ENCODE assay signal across 8 mouse cellular contexts in the genomic region with DNA sequence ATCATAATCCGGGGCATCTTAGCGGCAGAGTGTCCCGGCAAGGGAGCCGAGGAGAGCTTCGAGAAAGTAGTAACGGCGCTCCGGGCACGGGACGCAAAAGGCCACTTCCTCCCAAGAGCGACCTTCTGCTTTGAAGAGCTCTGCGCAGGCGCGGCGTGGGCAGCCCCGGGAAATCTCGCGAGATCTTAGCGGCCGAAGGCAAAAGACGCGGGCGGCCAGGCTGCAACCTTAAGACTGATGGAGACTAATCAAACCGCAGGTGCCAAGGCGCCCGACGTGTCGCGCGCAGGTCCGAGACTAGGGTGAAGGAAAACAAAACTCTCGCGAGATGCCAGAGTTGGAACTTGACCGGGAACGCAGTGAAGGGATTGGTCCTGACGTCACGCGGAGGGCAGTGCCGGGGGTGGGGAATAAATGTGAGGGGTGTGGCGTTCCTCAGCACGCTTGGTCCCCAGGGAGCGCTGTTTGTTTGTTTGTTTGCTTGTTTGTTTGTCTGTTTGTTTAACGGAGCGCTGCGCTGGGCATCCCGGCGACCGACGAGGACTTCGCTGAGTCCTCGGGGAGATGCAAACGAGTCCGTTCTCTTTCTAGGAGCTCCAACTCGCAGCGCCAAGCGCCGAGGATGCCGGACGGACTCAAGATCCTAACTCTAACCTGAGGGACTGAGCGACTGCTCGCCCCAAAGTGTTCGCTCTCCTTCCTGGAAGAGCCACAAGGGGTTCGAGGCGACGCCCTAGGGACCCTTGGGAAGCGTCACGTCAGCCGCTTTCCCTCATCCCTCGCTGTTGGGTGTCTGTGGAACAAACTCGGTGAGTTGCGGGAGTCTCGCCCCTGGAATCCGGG. TPM values are rescaled to one million over a fixed set of nuclear protein-coding genes. Genes with fewer than 3 reads are reported as not detected.
DNase-seq lines count a peak whose midpoint lies in the region; ATAC-seq and TF ChIP-seq lines count a peak whose summit lies in the region.

TSS of gene Cdc5l (minus strand) at position 319 of the 843 bp plus-strand sequence.

- no peak for TF ChIP-seq CTCF in CH12.LX (conservative IDR thresholded peaks at IDR 0.05 in 1 of 2, IDR thresholded peaks at IDR 0.05 in 1 of 2; ENCODE audit: low read depth in 2 of 2, low read length in 2 of 2)

- TF ChIP-seq RAD21 in CH12.LX (IDR thresholded peaks at IDR 0.05; ENCODE audit: low read depth, low read length) = no peak

- peaks cover 3 to 27% of the 10 kb centered on the region in 2 experiments for H3K4me1 ChIP-seq in CH12.LX (ENCODE audit: control insufficient read depth in 1 of 2, insufficient read depth in 2 of 2)
- H3K4me1 ChIP-seq in forebrain, embryonic 11.5 days (replicated peaks; ENCODE audit: control insufficient read depth, insufficient read depth, low read length) = peaks cover 10% of the 10 kb centered on the region
- H3K4me1 ChIP-seq in heart, embryonic 16.5 days (ENCODE audit: control insufficient read depth, insufficient read depth, low read length) = peaks cover 20% of the 10 kb centered on the region
- H3K4me1 ChIP-seq in liver, embryonic 15.5 days (replicated peaks) = peaks cover 28% of the 10 kb centered on the region
- H3K4me1 ChIP-seq in neural tube, embryonic 12.5 days = peaks cover 18% of the 10 kb centered on the region

- ATAC-seq in forebrain, embryonic 11.5 days (replicated peaks; ENCODE audit: low FRiP score) = peak; percentile 98
- ATAC-seq in heart, embryonic 16.5 days (replicated peaks; ENCODE audit: extremely low read depth, insufficient read depth, low FRiP score) = peak; percentile 94
- ATAC-seq in liver, embryonic 15.5 days (ENCODE audit: insufficient read depth) = peak; percentile 94
- ATAC-seq in neural tube, embryonic 12.5 days (ENCODE audit: low FRiP score, low read depth) = peak; percentile 94

- no peaks in the 10 kb centered on the region for H3K27me3 ChIP-seq in CH12.LX (replicated peaks)
- H3K27me3 ChIP-seq in forebrain, embryonic 11.5 days (ENCODE audit: control insufficient read depth, insufficient read depth, low read length) = no peaks in the 10 kb centered on the region
- H3K27me3 ChIP-seq in heart, embryonic 16.5 days (ENCODE audit: control insufficient read depth, insufficient read depth, low read length) = no peaks in the 10 kb centered on the region
- no peaks in the 10 kb centered on the region for H3K27me3 ChIP-seq in liver, embryonic 15.5 days
- no peaks in the 10 kb centered on the region for H3K27me3 ChIP-seq in neural tube, embryonic 12.5 days (replicated peaks)

- WGBS in forebrain, embryonic 11.5 days = under 1% methylated on average over 73 of the region's 73 CpGs
- under 1% methylated on average over 73 of the region's 73 CpGs for WGBS in heart, embryonic 16.5 days
- under 1% methylated on average over 73 of the region's 73 CpGs for WGBS in liver, embryonic 15.5 days (ENCODE audit: insufficient replicate concordance)
- WGBS in neural tube, embryonic 12.5 days = under 1% methylated on average over 73 of the region's 73 CpGs

- peak within 1 kb of the TSS; percentile 87 for H3K27ac ChIP-seq in CH12.LX (ENCODE audit: insufficient read depth, low read depth)
- peak within 1 kb of the TSS; percentile 88 for H3K27ac ChIP-seq in forebrain, embryonic 11.5 days (ENCODE audit: low read depth, low read length)
- H3K27ac ChIP-seq in heart, embryonic 16.5 days (ENCODE audit: low read length) = peak within 1 kb of the TSS; percentile 96
- peak within 1 kb of the TSS; percentile 98 for H3K27ac ChIP-seq in liver, embryonic 15.5 days (replicated peaks)
- peak within 1 kb of the TSS; percentile 86 for H3K27ac ChIP-seq in neural tube, embryonic 12.5 days

- in situ Hi-C loops in CH12.LX (cut with MboI; ENCODE audit: low pct_ligation_motif_present, low pct_unique_long_range_greater_than_20kb, low sequenced_read_pairs) = no loop called here

- TF ChIP-seq POLR2A in CH12.LX (IDR thresholded peaks at IDR 0.05; ENCODE audit: low read depth, low read length) = peak; percentile 99

- DNase-seq in CH12.LX (ENCODE audit: extremely low read depth) = peak; percentile 99
- DNase-seq in c-Kit-positive CD71-positive TER-119-negative erythroid progenitor cells, embryonic 14.5 days (ENCODE audit: low read depth) = peak; percentile 98
- DNase-seq in forebrain, embryonic 11.5 days (ENCODE audit: low spot score) = peak; percentile 97
- peak; percentile 97 to 99 for DNase-seq in kidney, postnatal 36 days
- DNase-seq in telencephalon, adult 2 months (ENCODE audit: low read depth, low spot score) = peak; percentile 97

- peak within 1 kb of the TSS; percentile 72 to 95 (median 87) for H3K4me3 ChIP-seq in CH12.LX (replicated peaks in 1 of 3; ENCODE audit: low read depth in 2 of 3, low read length in 2 of 3, poor library complexity in 1 of 3)
- peak within 1 kb of the TSS; percentile 91 for H3K4me3 ChIP-seq in forebrain, embryonic 11.5 days (ENCODE audit: low read depth, low read length)
- peak within 1 kb of the TSS; percentile 79 for H3K4me3 ChIP-seq in heart, embryonic 16.5 days (ENCODE audit: low read length)
- peak within 1 kb of the TSS; percentile 99 for H3K4me3 ChIP-seq in liver, embryonic 15.5 days (replicated peaks)
- H3K4me3 ChIP-seq in neural tube, embryonic 12.5 days = peak within 1 kb of the TSS; percentile 88

- peaks cover 36% of the 10 kb centered on the region for H3K79me2 ChIP-seq in CH12.LX (replicated peaks; ENCODE audit: control insufficient read depth, extremely low read depth, insufficient read depth, poor library complexity, severe bottlenecking)

- dilution Hi-C loops in CH12.LX (cut with MboI; ENCODE audit: extremely low pct_ligation_motif_present, extremely low pct_unique_long_range_greater_than_20kb, low sequenced_read_pairs) = no loop called here

- peak within 1 kb of the TSS; percentile 97 for H3K4me2 ChIP-seq in CH12.LX (ENCODE audit: insufficient read depth, low read depth, poor library complexity, severe bottlenecking)
- H3K4me2 ChIP-seq in forebrain, embryonic 11.5 days (ENCODE audit: low read depth, low read length, severe bottlenecking) = peak within 1 kb of the TSS; percentile 91
- peak within 1 kb of the TSS; percentile 89 for H3K4me2 ChIP-seq in heart, embryonic 16.5 days (ENCODE audit: low read depth, low read length)
- peak within 1 kb of the TSS; percentile 73 for H3K4me2 ChIP-seq in liver, embryonic 15.5 days
- peak within 1 kb of the TSS; percentile 89 for H3K4me2 ChIP-seq in neural tube, embryonic 12.5 days (replicated peaks)

- no peaks in the 10 kb centered on the region for H3K9me3 ChIP-seq in CH12.LX (replicated peaks; ENCODE audit: low read length)
- no peaks in the 10 kb centered on the region for H3K9me3 ChIP-seq in forebrain, embryonic 11.5 days (ENCODE audit: control insufficient read depth, low read length)
- H3K9me3 ChIP-seq in heart, embryonic 16.5 days (replicated peaks; ENCODE audit: control insufficient read depth, low read length) = no peaks in the 10 kb centered on the region
- no peaks in the 10 kb centered on the region for H3K9me3 ChIP-seq in liver, embryonic 15.5 days (replicated peaks)
- H3K9me3 ChIP-seq in neural tube, embryonic 12.5 days = no peaks in the 10 kb centered on the region

- H3K9ac ChIP-seq in CH12.LX (ENCODE audit: insufficient read depth, low read depth) = peak within 1 kb of the TSS; percentile 77
- H3K9ac ChIP-seq in forebrain, embryonic 11.5 days (ENCODE audit: low read length) = peak within 1 kb of the TSS; percentile 78
- H3K9ac ChIP-seq in heart, embryonic 16.5 days (ENCODE audit: low read length) = peak within 1 kb of the TSS; percentile 90
- peak within 1 kb of the TSS; percentile 93 for H3K9ac ChIP-seq in liver, embryonic 15.5 days
- peak within 1 kb of the TSS; percentile 85 for H3K9ac ChIP-seq in neural tube, embryonic 12.5 days

- H3K36me3 ChIP-seq in CH12.LX (replicated peaks in 1 of 2; ENCODE audit: control insufficient read depth in 1 of 2, insufficient read depth in 1 of 2, low read length in 1 of 2) = peaks cover 0 to 7% of the 10 kb centered on the region in 2 experiments
- H3K36me3 ChIP-seq in forebrain, embryonic 11.5 days (ENCODE audit: control insufficient read depth, insufficient read depth, low read length) = no peaks in the 10 kb centered on the region
- H3K36me3 ChIP-seq in heart, embryonic 16.5 days (ENCODE audit: control insufficient read depth, insufficient read depth) = no peaks in the 10 kb centered on the region
- H3K36me3 ChIP-seq in liver, embryonic 15.5 days (replicated peaks) = no peaks in the 10 kb centered on the region
- peaks cover 5% of the 10 kb centered on the region; the same call in 1 of the 2 replicates for H3K36me3 ChIP-seq in neural tube, embryonic 12.5 days

- no peak for TF ChIP-seq EP300 in CH12.LX (IDR thresholded peaks at IDR 0.05; ENCODE audit: low read length)

TF ChIP-seq in CH12.LX, 34 proteins besides CTCF, POLR2A, EP300 and RAD21 (continues in another document):
- peak; percentile 71 for TF ChIP-seq BHLHE40 (IDR thresholded peaks at IDR 0.05; ENCODE audit: low read depth, low read length)
- peak; percentile 99 for TF ChIP-seq CHD2 (IDR thresholded peaks at IDR 0.05; ENCODE audit: low read length)
- TF ChIP-seq POLR2AphosphoS2 (IDR thresholded peaks at IDR 0.05; ENCODE audit: low read depth, low read length) = peak; percentile 86; the same call in 1 of the 2 replicates
- no peak for TF ChIP-seq ZC3H11A (IDR thresholded peaks at IDR 0.05; ENCODE audit: low read depth, low read length)
- peak; percentile 97 for TF ChIP-seq NELFE (IDR thresholded peaks at IDR 0.05; ENCODE audit: low read depth, low read length)
- TF ChIP-seq TCF12 (IDR thresholded peaks at IDR 0.05; ENCODE audit: low read depth, low read length) = peak; percentile 76
- no peak for TF ChIP-seq JUND (conservative IDR thresholded peaks at IDR 0.05; ENCODE audit: low read depth, low read length)
- TF ChIP-seq JUN (IDR thresholded peaks at IDR 0.05; ENCODE audit: insufficient read depth, low read depth, low read length) = no peak
- TF ChIP-seq HCFC1 (IDR thresholded peaks at IDR 0.05; ENCODE audit: low read depth, low read length) = peak; percentile 73
- no peak for TF ChIP-seq USF1 (IDR thresholded peaks at IDR 0.05; ENCODE audit: low read depth, low read length)
- peak; percentile 40 for TF ChIP-seq SIN3A (IDR thresholded peaks at IDR 0.05; ENCODE audit: low read length)
- peak; percentile 90 for TF ChIP-seq NRF1 (IDR thresholded peaks at IDR 0.05; ENCODE audit: low read depth, low read length)
- 0 out of 2 replicates have a peak, but pooled peaks have one; percentile 17 for TF ChIP-seq IRF4 (IDR thresholded peaks at IDR 0.05; ENCODE audit: low read depth, low read length)

RNA-seq across cellular contexts. Expression of gene Cdc5l, which starts in this region (rescaled TPM):
- total RNA-seq in CH12.LX (2012; rRNA removed) (45.2 and 52.6 TPM in 2 replicates), CH12.LX (2014; rRNA removed) (58.9 and 62.4 TPM in 2 replicates)
- 66.3 and 69.6 TPM in 2 replicates for polyA plus RNA-seq in CH12.LX (2012; ENCODE audit: insufficient read length, low read depth)
- polyA plus RNA-seq in forebrain, embryonic 11.5 days (2014; fragmentation: Nextera tagmentation; extraction: Ambion mirVana) = 85.3 and 88.3 TPM in 2 replicates
- 46.2 and 49.5 TPM in 2 replicates for polyA plus RNA-seq in heart, embryonic 16.5 days (2015; fragmentation: Nextera tagmentation; extraction: Ambion mirVana)
- 24.4 and 27.8 TPM in 2 replicates for polyA plus RNA-seq in liver, embryonic 15.5 days (2015; fragmentation: Nextera tagmentation; extraction: Ambion mirVana)
- polyA plus RNA-seq in neural tube, embryonic 12.5 days (2016; fragmentation: Nextera tagmentation; extraction: Ambion mirVana) = 68.1 and 71.8 TPM in 2 replicates

Comparison
In these comparisons a context has a peak if more than half of its experiments do, and no peak if none do; other contexts are left out.
1. Peak in every context shown above with its lines: DNase-seq, ATAC-seq, H3K4me3 ChIP-seq and H3K27ac ChIP-seq.